Comparison of ENCODE assay signal across 9 mouse cellular contexts in genomic region chr16:92397745-92398573, GRCm38 (mm10). TPM values are rescaled to one million over a fixed set of nuclear protein-coding genes. Genes with fewer than 3 reads are reported as not detected.
A peak's percentile ranks its signal among the peaks of the same experiment; 100 is the strongest.
DNase-seq lines count a peak whose midpoint lies in the region; ATAC-seq lines count a peak whose summit lies in the region.
"Had no signal": no experiment of that assay in that cellular context is flagged by ENCODE, and none has a peak within 500 bp of the region (broad histone marks: within the 10 kb centered on the region; RNA-seq: fewer than 3 reads in every experiment).

No protein-coding gene starts in this region.

- peak overlapping the region; percentile 54 for H3K4me3 ChIP-seq in intestine, embryonic 16.5 days (ENCODE audit: low read length)
- H3K4me3 ChIP-seq in lung, embryonic 16.5 days (ENCODE audit: low read length), result peak overlapping the region; percentile 62
- H3K4me3 ChIP-seq in forebrain, embryonic 13.5 days, result no peak overlapping the region

- H3K27ac ChIP-seq in intestine, embryonic 16.5 days (ENCODE audit: low read length), result peak overlapping the region; percentile 82
- peak overlapping the region; percentile 54 for H3K27ac ChIP-seq in lung, embryonic 16.5 days (ENCODE audit: low read length)
- no peak overlapping the region for H3K27ac ChIP-seq in forebrain, embryonic 13.5 days

- peak overlapping the region; percentile 45 for H3K9ac ChIP-seq in intestine, embryonic 16.5 days (ENCODE audit: low read depth, low read length)
- peak overlapping the region; percentile 57 for H3K9ac ChIP-seq in lung, embryonic 16.5 days (ENCODE audit: low read length)
- H3K9ac ChIP-seq in forebrain, embryonic 13.5 days, result no peak overlapping the region

- H3K4me2 ChIP-seq in intestine, embryonic 16.5 days (ENCODE audit: low read depth, low read length), result peak overlapping the region; percentile 85
- H3K4me2 ChIP-seq in lung, embryonic 16.5 days (ENCODE audit: low read depth, low read length), result peak overlapping the region; percentile 91
- no peak overlapping the region; the same call in 1 of the 2 replicates for H3K4me2 ChIP-seq in forebrain, embryonic 13.5 days

- DNase-seq in kidney, adult 18-20 months, result peak; percentile 42
- no peak for DNase-seq in kidney, adult 11 months
- peak; percentile 85 for DNase-seq in fat pad, adult 2 months (ENCODE audit: extremely low read depth, low read depth, low spot score)
- no peak for DNase-seq in ovary, adult 18-20 months (ENCODE audit: low spot score)
- no peak for DNase-seq in thymus, adult 18-20 months

- H3K36me3 ChIP-seq in intestine, embryonic 16.5 days (ENCODE audit: control insufficient read depth, insufficient read depth, low read length), result peaks cover 11% of the 10 kb centered on the region
- peaks cover 28% of the 10 kb centered on the region for H3K36me3 ChIP-seq in lung, embryonic 16.5 days (ENCODE audit: control insufficient read depth, insufficient read depth, low read length)
- peaks cover 41% of the 10 kb centered on the region for H3K36me3 ChIP-seq in forebrain, embryonic 13.5 days (ENCODE audit: poor library complexity, severe bottlenecking)

- peak; percentile 82 for ATAC-seq in intestine, embryonic 16.5 days
- ATAC-seq in lung, embryonic 16.5 days (ENCODE audit: low read depth), result no peak
- ATAC-seq in forebrain, embryonic 13.5 days, result no peak
- ATAC-seq: inflammation-experienced regulatory T-cells, adult 6 months had no signal

- WGBS in intestine, embryonic 16.5 days, result 39% methylated on average over 10 of the region's 10 CpGs
- WGBS in lung, embryonic 16.5 days, result 34% methylated on average over 10 of the region's 10 CpGs
- WGBS in forebrain, embryonic 13.5 days, result 53% methylated on average over 10 of the region's 10 CpGs

- H3K27me3 ChIP-seq in intestine, embryonic 16.5 days (replicated peaks; ENCODE audit: control insufficient read depth, insufficient read depth, low read length), result no peaks in the 10 kb centered on the region
- no peaks in the 10 kb centered on the region for H3K27me3 ChIP-seq in lung, embryonic 16.5 days (ENCODE audit: control insufficient read depth, insufficient read depth, low read depth, low read length)
- H3K27me3 ChIP-seq in forebrain, embryonic 13.5 days, result peaks cover 12% of the 10 kb centered on the region

- no peaks in the 10 kb centered on the region for H3K9me3 ChIP-seq in intestine, embryonic 16.5 days (ENCODE audit: control insufficient read depth, low read length)
- no peaks in the 10 kb centered on the region for H3K9me3 ChIP-seq in lung, embryonic 16.5 days (ENCODE audit: control insufficient read depth, low read length)
- no peaks in the 10 kb centered on the region for H3K9me3 ChIP-seq in forebrain, embryonic 13.5 days (replicated peaks)

- H3K4me1 ChIP-seq in intestine, embryonic 16.5 days (ENCODE audit: control insufficient read depth, insufficient read depth, low read length), result peaks cover 29% of the 10 kb centered on the region
- H3K4me1 ChIP-seq in lung, embryonic 16.5 days (replicated peaks; ENCODE audit: control insufficient read depth, insufficient read depth, low read length), result peaks cover 61% of the 10 kb centered on the region
- H3K4me1 ChIP-seq in forebrain, embryonic 13.5 days, result peaks cover 45% of the 10 kb centered on the region

RNA-seq across cellular contexts. Expression of gene Kcne1, which starts 38.7 kb away (rescaled TPM):
- not detected in 2 replicates for polyA plus RNA-seq in intestine, embryonic 16.5 days (2015; fragmentation: Nextera tagmentation; extraction: Ambion mirVana)
- polyA plus RNA-seq in lung, embryonic 16.5 days (2015; fragmentation: Nextera tagmentation; extraction: Ambion mirVana), result 0.63 and 1.0 TPM in 2 replicates
- not detected in 2 replicates for polyA plus RNA-seq in forebrain, embryonic 13.5 days (2015; fragmentation: Nextera tagmentation; extraction: Ambion mirVana)
- polyA plus RNA-seq: inflammation-experienced regulatory T-cells, adult 6 months had no signal

Comparison
In these comparisons a context has a peak if more than half of its experiments do, and no peak if none do; other contexts are left out.
1. DNase-seq: peak in kidney, adult 18-20 months (single experiment) and fat pad, adult 2 months (single experiment); none in kidney, adult 11 months (single experiment), ovary, adult 18-20 months (single experiment) and thymus, adult 18-20 months (0 of 2).